Mouse (Mus musculus) lung, embryonic 14.5 days (tissue): Measurements from ENCODE around the gene Fgf15. TPM values are rescaled to one million over a fixed set of nuclear protein-coding genes. Genes with fewer than 3 reads are reported as not detected.

ENCODE experiments used
- ATAC-seq: fragments of 200-750 bp; cut with Nextera tagmentation; 2 replicates; pipeline ENCODE4 v1.8.0; 2017; ENCODE audit warnings: mild to moderate bottlenecking, moderate TSS enrichment, moderate library complexity; ENCODE audit not compliant: insufficient read depth
- DNase-seq: peaks from one replicate; pipeline ENCODE4 v3.0.0-alpha.2; 2015
- H3K27ac ChIP-seq: fragments of 300-500 bp; sonication (generic); 2 replicates; pipeline ENCODE4 v1.5.1; 2014; ENCODE audit warnings: low read depth, mild to moderate bottlenecking, moderate library complexity
- H3K27me3 ChIP-seq: fragments of 300-500 bp; sonication (generic); 2 replicates; pipeline ENCODE4 v1.6.1; 2014; ENCODE audit warnings: low read length, control low read depth; ENCODE audit not compliant: insufficient read depth
- H3K36me3 ChIP-seq: fragments of 300-500 bp; sonication (generic); 2 replicates; pipeline ENCODE4 v1.6.1; 2014; ENCODE audit warnings: control low read depth; ENCODE audit not compliant: insufficient read depth
- H3K4me1 ChIP-seq: fragments of 300-500 bp; sonication (generic); 2 replicates; pipeline ENCODE4 v1.6.1; 2014; ENCODE audit warnings: antibody characterized with exemption, control low read depth; ENCODE audit not compliant: insufficient read depth
- H3K4me2 ChIP-seq: fragments of 300-500 bp; sonication (generic); 2 replicates; pipeline ENCODE4 v1.6.1; 2014; ENCODE audit warnings: mild to moderate bottlenecking
- H3K4me3 ChIP-seq: fragments of 300-500 bp; sonication (generic); 2 replicates; pipeline ENCODE4 v1.5.1; 2014; ENCODE audit warnings: low read depth, low read length
- H3K9ac ChIP-seq: fragments of 300-500 bp; sonication (generic); 2 replicates; pipeline ENCODE4 v1.6.1; 2014
- H3K9me3 ChIP-seq: fragments of 300-500 bp; sonication (generic); 2 replicates; pipeline ENCODE4 v1.6.1; 2016; ENCODE audit warnings: low read depth, low read length, control low read depth
- CTCF ChIP-seq: IDR thresholded peaks from 2 replicates; pipeline ENCODE4 v1.5.1; 2016; ENCODE audit warnings: antibody characterized with exemption, low read depth
- WGBS: fragments of 180-500 bp; shearing (Covaris S2); extraction: QIAGEN DNeasy Blood & Tissue Kit; methylation state at CpG from one replicate; pipeline ENCODE4 v1.1.7; 2014; 5-methylcytosine and 5-hydroxymethylcytosine counted together
- polyA plus RNA-seq: library from polyadenylated mRNA; unstranded; fragments of >200 nt; fragmentation: Nextera tagmentation; extraction: Ambion mirVana; gene quantifications from 2 replicates; pipeline ENCODE4 v1.2.1, GENCODE M21; 2014

Gene Fgf15
- polyA plus RNA-seq, 1 experiment from 2014 or later: not detected

DNA sequence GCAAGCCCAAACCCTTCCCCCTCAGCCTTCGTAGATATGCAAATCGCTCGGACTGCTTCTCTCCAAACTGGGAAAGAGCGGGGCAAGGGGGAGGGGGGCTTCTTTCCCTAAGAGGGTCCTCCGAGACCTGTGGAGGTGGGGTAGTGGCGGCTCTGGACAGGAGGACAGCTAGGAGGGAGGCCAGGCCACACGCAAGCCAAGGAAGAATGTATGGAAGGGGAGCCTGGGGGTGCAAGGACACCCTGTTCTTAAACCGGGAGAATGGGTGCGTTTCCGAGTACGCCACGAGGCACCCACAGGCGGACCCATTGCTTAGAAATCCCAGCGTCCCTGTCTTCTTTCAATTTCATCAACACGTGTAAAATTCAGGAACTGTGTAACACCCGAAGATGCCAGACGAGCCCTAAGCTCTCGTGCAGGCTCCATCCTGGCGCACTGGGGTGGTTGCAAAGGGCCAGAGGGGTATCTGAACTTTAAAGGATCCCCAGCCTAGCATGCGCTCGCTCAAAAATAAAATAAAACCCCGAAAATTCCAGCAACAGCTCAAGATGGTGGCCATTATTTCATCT is 43.8 kb downstream of the Fgf15 start:
- H3K27me3 ChIP-seq: peaks cover 11% of the 10 kb centered on the region; the same call in 1 of the 2 replicates
- peak overlapping the region; percentile 99 for H3K27ac ChIP-seq
- H3K9me3 ChIP-seq: no peaks in the 10 kb centered on the region
- DNase-seq (peak; percentile 64), ATAC-seq (peak; percentile 10; the same call in 1 of the 2 replicates)
- peak overlapping the region; percentile 71 for H3K4me3 ChIP-seq
- H3K9ac ChIP-seq: peak overlapping the region; percentile 82
- peaks cover 28% of the 10 kb centered on the region for H3K36me3 ChIP-seq
- WGBS: under 1% methylated on average over 22 of the region's 22 CpGs
- TF ChIP-seq CTCF: no peak
- H3K4me1 ChIP-seq: peaks cover 7% of the 10 kb centered on the region
- peak overlapping the region; percentile 97 for H3K4me2 ChIP-seq

DNA sequence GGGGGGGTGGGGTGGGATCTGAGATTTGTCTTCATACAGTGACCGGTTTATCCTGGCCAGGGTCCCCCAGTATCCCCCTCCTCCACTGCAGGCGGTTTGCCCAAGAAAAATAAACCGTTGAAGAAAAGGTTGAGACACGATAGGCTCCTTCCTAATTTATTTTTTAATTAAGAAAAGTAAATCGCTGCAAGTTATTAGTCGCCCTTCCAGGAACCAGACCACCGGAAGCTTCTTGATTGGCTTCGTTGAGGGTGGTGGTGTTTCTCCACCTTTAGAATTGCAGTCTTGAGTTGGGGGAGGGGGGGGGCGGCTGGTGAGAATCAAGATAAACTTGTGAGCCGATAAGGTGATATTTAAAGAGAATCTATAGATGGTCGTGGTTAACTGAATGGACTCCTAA is 44.3 kb downstream of the Fgf15 start:
- ATAC-seq (no peak), DNase-seq (no peak)
- H3K9ac ChIP-seq: peak overlapping the region; percentile 82
- H3K4me3 ChIP-seq: peak overlapping the region; percentile 71
- peak overlapping the region; percentile 99 for H3K27ac ChIP-seq
- H3K9me3 ChIP-seq: no peaks in the 10 kb centered on the region
- WGBS: under 1% methylated on average over 11 of the region's 11 CpGs
- no peak for TF ChIP-seq CTCF
- H3K27me3 ChIP-seq: peaks cover 11% of the 10 kb centered on the region; the same call in 1 of the 2 replicates
- H3K4me2 ChIP-seq: peak overlapping the region; percentile 97
- peaks cover 23% of the 10 kb centered on the region for H3K36me3 ChIP-seq
- peaks cover 7% of the 10 kb centered on the region for H3K4me1 ChIP-seq

DNA sequence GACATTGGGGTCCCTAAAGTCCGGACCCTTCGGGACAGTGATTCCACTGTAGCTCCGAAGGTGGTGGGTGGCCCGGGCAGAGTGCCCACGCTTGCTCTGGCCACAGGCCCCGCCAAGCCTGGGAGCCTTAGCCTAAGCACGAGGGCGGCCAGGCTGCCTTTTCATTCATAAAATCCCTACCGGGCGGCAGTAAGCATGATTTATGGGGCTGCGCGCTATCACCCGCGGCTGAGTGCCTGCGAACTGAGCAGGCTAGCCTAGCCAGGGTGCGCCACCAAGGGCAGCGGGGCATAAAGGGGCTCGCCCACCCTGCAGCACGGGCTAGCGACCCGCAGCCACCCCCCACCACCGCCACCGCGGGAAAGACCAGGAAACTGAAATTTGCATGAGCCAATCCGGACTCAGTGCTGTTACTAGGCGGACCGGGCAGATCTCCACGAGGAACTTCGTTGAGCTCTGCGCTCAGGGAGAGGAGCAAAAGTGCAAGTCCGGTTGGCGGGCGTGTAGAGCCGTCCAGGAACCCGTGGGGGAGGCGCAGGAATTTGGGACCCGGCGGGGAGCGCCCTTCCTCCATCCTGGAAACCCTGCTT is 45.0 kb downstream of the Fgf15 start:
- no peaks in the 10 kb centered on the region for H3K9me3 ChIP-seq
- H3K27ac ChIP-seq: peak overlapping the region; percentile 99
- DNase-seq: peak; percentile 97
- H3K4me1 ChIP-seq: peaks cover 7% of the 10 kb centered on the region
- WGBS: under 1% methylated on average over 39 of the region's 39 CpGs
- TF ChIP-seq CTCF: 0 out of 2 replicates have a peak, but pooled peaks have one; percentile 1
- peaks cover 11% of the 10 kb centered on the region; the same call in 1 of the 2 replicates for H3K27me3 ChIP-seq
- peaks cover 15% of the 10 kb centered on the region for H3K36me3 ChIP-seq
- H3K9ac ChIP-seq: peak overlapping the region; percentile 78
- ATAC-seq: peak; percentile 86
- peak overlapping the region; percentile 71 for H3K4me3 ChIP-seq
- H3K4me2 ChIP-seq: peak overlapping the region; percentile 97

DNA sequence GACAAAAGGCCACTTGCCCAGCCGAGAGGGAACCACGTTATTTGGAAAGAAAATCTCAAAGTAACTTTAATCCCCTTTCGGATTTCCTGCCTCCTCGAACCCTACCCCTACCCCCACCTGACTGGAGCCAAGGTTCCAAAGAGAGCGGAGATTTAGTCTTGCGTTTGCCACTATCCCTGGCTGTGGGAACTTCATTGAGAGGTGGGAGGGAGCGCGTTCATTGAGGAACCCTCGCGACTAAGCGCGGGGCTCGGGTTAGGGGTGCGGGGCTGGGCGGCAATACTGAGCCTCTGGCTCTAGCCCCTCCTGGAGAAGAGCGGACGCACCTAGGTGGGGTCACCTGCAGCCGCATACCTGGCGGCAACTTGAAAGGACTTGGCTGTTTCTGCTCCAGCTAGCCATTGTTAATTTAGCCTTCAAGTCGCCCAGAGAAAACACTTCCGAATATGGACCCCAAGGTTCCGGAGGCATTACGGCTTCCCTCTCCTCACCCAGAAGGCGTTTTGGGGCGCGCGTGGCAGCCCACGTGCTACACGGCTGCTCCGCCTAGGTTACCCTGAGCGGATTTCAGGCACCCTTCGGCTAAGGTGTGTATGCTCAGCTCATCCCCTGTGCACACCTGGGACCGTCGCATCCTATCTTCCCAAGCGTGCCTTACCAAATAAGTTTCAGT is 45.9 kb downstream of the Fgf15 start:
- peaks cover 7% of the 10 kb centered on the region; the same call in 1 of the 2 replicates for H3K36me3 ChIP-seq
- H3K9me3 ChIP-seq: no peaks in the 10 kb centered on the region
- TF ChIP-seq CTCF: 0 out of 2 replicates have a peak, but pooled peaks have one; percentile 13
- H3K4me2 ChIP-seq: peak overlapping the region; percentile 97
- peak overlapping the region; percentile 99 for H3K27ac ChIP-seq
- H3K9ac ChIP-seq: peak overlapping the region; percentile 58
- H3K4me3 ChIP-seq: peak overlapping the region; percentile 71
- ATAC-seq: peak; percentile 6; the same call in 1 of the 2 replicates
- under 1% methylated on average over 35 of the region's 35 CpGs for WGBS
- DNase-seq: peak; percentile 73
- peaks cover 7% of the 10 kb centered on the region for H3K4me1 ChIP-seq
- peaks cover 11% of the 10 kb centered on the region; the same call in 1 of the 2 replicates for H3K27me3 ChIP-seq

DNA sequence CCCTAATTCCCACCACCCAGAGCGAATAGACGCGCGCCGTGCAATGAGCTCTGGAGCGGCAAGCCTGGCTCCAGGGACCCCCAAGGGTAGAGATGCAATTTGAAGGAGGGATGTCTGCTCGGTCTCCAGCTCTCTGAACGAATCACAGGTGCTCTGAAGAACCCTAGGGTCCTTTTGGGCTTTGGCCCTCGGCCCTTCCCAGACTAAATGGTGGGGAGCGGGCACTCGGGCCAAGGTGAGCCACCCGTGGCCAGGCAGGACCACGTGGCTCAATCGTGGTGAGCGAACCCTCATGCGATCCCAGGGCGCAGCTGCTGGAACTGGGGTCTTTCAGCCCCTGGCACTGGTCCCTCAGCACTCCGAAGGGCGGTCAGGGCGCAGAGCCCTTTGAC is 46.4 kb downstream of the Fgf15 start:
- Histone ChIP-seq H3K4me3 (peak overlapping the region; percentile 71), H3K4me2 (peak overlapping the region; percentile 97), H3K36me3 (0 out of 2 replicates have a peak, but pooled peaks cover 1% of the 10 kb centered on the region), H3K9ac (peak overlapping the region; percentile 58), H3K4me1 (peaks cover 7% of the 10 kb centered on the region), H3K27ac (peak overlapping the region; percentile 99), H3K27me3 (peaks cover 10% of the 10 kb centered on the region; the same call in 1 of the 2 replicates), H3K9me3 (no peaks in the 10 kb centered on the region)
- TF ChIP-seq CTCF: no peak
- WGBS: under 1% methylated on average over 20 of the region's 20 CpGs
- no peak for ATAC-seq
- DNase-seq: no peak

DNA sequence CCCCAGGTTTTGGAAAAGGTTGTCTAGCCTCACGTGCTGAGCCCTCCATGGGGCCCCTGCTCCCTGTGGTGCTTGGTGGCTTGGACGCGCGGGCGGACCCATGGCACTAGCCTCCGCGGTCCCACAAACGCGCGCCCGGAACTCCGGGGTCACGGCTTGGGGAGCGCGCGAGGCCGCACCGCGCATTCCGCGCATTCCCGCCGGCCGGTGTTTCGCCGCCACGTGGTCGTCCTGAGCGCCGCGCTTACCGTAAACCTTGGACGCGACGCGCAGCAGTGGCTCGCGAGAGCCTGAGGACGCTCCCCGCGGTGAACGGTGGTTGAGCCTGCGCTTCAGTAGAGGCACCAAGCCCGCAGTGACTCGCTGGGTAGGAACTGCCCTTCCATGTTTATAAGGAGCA is 46.9 kb downstream of the Fgf15 start:
- ATAC-seq: peak; percentile 29
- DNase-seq: peak; percentile 94
- H3K4me1 ChIP-seq: peaks cover 7% of the 10 kb centered on the region
- H3K4me2 ChIP-seq: peak overlapping the region; percentile 97
- WGBS: under 1% methylated on average over 45 of the region's 45 CpGs
- H3K9ac ChIP-seq: peak overlapping the region; percentile 58
- peak overlapping the region; percentile 71 for H3K4me3 ChIP-seq
- H3K9me3 ChIP-seq: no peaks in the 10 kb centered on the region
- no peaks in the 10 kb centered on the region for H3K36me3 ChIP-seq
- H3K27me3 ChIP-seq: 0 out of 2 replicates have a peak, but pooled peaks cover 6% of the 10 kb centered on the region
- peak; percentile 43; the same call in 1 of the 2 replicates for TF ChIP-seq CTCF
- peak overlapping the region; percentile 99 for H3K27ac ChIP-seq

Other genes with a start within 250 kb of the Fgf15 start
- 64.8 and 71.5 TPM in 2 replicates for gene Ano1, start 144.6 kb upstream of the Fgf15 start, polyA plus RNA-seq
- gene Fgf3, start 58.4 kb upstream of the Fgf15 start, polyA plus RNA-seq: not detected in 2 replicates
- not detected in 2 replicates for gene Fgf4, start 49.2 kb upstream of the Fgf15 start, polyA plus RNA-seq
- gene LTO1, start 18.6 kb downstream of the Fgf15 start, polyA plus RNA-seq: 22.1 and 22.3 TPM in 2 replicates
- 148 and 154 TPM in 2 replicates for gene Ccnd1, start 43.4 kb downstream of the Fgf15 start, polyA plus RNA-seq